Mouse (Mus musculus) hindbrain, embryonic 11.5 days (tissue): ENCODE measurements around the gene Gm26602. TPM values are rescaled to one million over a fixed set of nuclear protein-coding genes. Genes with fewer than 3 reads are reported as not detected.

Source experiments
- ATAC-seq: fragments of 200-750 bp; cut with Nextera tagmentation; 2 replicates; pipeline ENCODE4 v1.8.0; 2017; ENCODE audit warnings: mild to moderate bottlenecking, moderate TSS enrichment, moderate library complexity; ENCODE audit not compliant: low FRiP score
- DNase-seq: peaks from one replicate; pipeline ENCODE4 v3.0.0-alpha.2; 2015; ENCODE audit warnings: low spot score
- H3K27ac ChIP-seq: fragments of 300-500 bp; sonication (generic); 2 replicates; pipeline ENCODE4 v1.5.1; 2014; ENCODE audit warnings: mild to moderate bottlenecking, low read depth, low read length
- H3K27me3 ChIP-seq: fragments of 300-500 bp; sonication (generic); 2 replicates; pipeline ENCODE4 v1.6.1; 2014; ENCODE audit warnings: mild to moderate bottlenecking, low read length, moderate library complexity, mixed read lengths; ENCODE audit not compliant: control insufficient read depth, insufficient read depth
- H3K36me3 ChIP-seq: fragments of 300-500 bp; sonication (generic); 2 replicates; pipeline ENCODE4 v1.6.1; 2014; ENCODE audit warnings: mild to moderate bottlenecking, low read length, moderate library complexity, mixed read lengths; ENCODE audit not compliant: control insufficient read depth, insufficient read depth
- H3K4me1 ChIP-seq: fragments of 300-500 bp; sonication (generic); replicated peaks from 2 replicates; pipeline ENCODE4 v1.6.1; 2014; ENCODE audit warnings: low read length, mixed read lengths; ENCODE audit not compliant: control insufficient read depth, insufficient read depth
- H3K4me2 ChIP-seq: fragments of 300-500 bp; sonication (generic); replicated peaks from 2 replicates; pipeline ENCODE4 v1.6.1; 2014; ENCODE audit warnings: mild to moderate bottlenecking, low read depth, low read length
- H3K4me3 ChIP-seq: fragments of 300-500 bp; sonication (generic); 2 replicates; pipeline ENCODE4 v1.5.1; 2014; ENCODE audit warnings: low read depth, low read length
- H3K9ac ChIP-seq: fragments of 300-500 bp; sonication (generic); 2 replicates; pipeline ENCODE4 v1.6.1; 2014; ENCODE audit warnings: low read depth, low read length
- H3K9me3 ChIP-seq: fragments of 300-500 bp; sonication (generic); 2 replicates; pipeline ENCODE4 v1.6.1; 2016; ENCODE audit warnings: low read length; ENCODE audit not compliant: control insufficient read depth
- WGBS: fragments of 180-500 bp; shearing (Covaris S2); extraction: QIAGEN DNeasy Blood & Tissue Kit; methylation state at CpG from one replicate; pipeline ENCODE4 v1.1.7; 2014; 5-methylcytosine and 5-hydroxymethylcytosine counted together
- polyA plus RNA-seq: library from polyadenylated mRNA; unstranded; fragments of >200 nt; fragmentation: Nextera tagmentation; extraction: Ambion mirVana; gene quantifications from 2 replicates; pipeline ENCODE4 v1.2.1, GENCODE M21; 2014

Gene Gm26602
- polyA plus RNA-seq, 1 experiment from 2014 or later, result 25.3 TPM

GRCm38 (mm10) chr10:79932736-79933135 is 22.1 kb downstream of the Gm26602 start:
- H3K4me2 ChIP-seq, result no peak overlapping the region
- H3K36me3 ChIP-seq, result peaks cover 4% of the 10 kb centered on the region; the same call in 1 of the 2 replicates

GRCm38 (mm10) chr10:79933145-79933679 is 22.6 kb downstream of the Gm26602 start:
- Histone ChIP-seq H3K36me3 (peaks cover 4% of the 10 kb centered on the region; the same call in 1 of the 2 replicates), H3K9ac (no peak overlapping the region), H3K4me2 (no peak overlapping the region; the same call in 1 of the 2 replicates)

More at GRCm38 (mm10) chr10:79932736-79933135, 22.1 kb downstream of the Gm26602 start:
- ATAC-seq (no peak), DNase-seq (peak; percentile 47)
- H3K9ac ChIP-seq, result no peak overlapping the region
- peaks cover 21% of the 10 kb centered on the region for H3K4me1 ChIP-seq
- H3K4me3 ChIP-seq, result 0 out of 2 replicates have a peak overlapping the region, but pooled peaks have one; percentile 4
- no peaks in the 10 kb centered on the region for H3K27me3 ChIP-seq
- no peak overlapping the region for H3K27ac ChIP-seq
- H3K9me3 ChIP-seq, result no peaks in the 10 kb centered on the region
- 12% methylated on average over 8 of the region's 8 CpGs for WGBS

GRCm38 (mm10) chr10:79933861-79934260 is 23.2 kb downstream of the Gm26602 start:
- ATAC-seq, result no peak
- no peaks in the 10 kb centered on the region for H3K9me3 ChIP-seq
- no peak overlapping the region for H3K4me2 ChIP-seq
- no peak overlapping the region for H3K27ac ChIP-seq
- no peaks in the 10 kb centered on the region for H3K27me3 ChIP-seq
- peaks cover 4% of the 10 kb centered on the region; the same call in 1 of the 2 replicates for H3K36me3 ChIP-seq
- H3K4me1 ChIP-seq, result peaks cover 20% of the 10 kb centered on the region
- H3K4me3 ChIP-seq, result no peak overlapping the region
- WGBS, result 38% methylated on average over 6 of the region's 6 CpGs
- DNase-seq, result no peak
- no peak overlapping the region for H3K9ac ChIP-seq

More at GRCm38 (mm10) chr10:79933145-79933679, 22.6 kb downstream of the Gm26602 start:
- H3K27me3 ChIP-seq, result no peaks in the 10 kb centered on the region
- H3K9me3 ChIP-seq, result no peaks in the 10 kb centered on the region
- 54% methylated on average over 9 of the region's 9 CpGs for WGBS
- ATAC-seq (no peak), DNase-seq (no peak)
- H3K4me3 ChIP-seq, result no peak overlapping the region
- peaks cover 21% of the 10 kb centered on the region for H3K4me1 ChIP-seq
- no peak overlapping the region for H3K27ac ChIP-seq

GRCm38 (mm10) chr10:79934272-79934721 is 23.6 kb downstream of the Gm26602 start:
- Histone ChIP-seq H3K36me3 (peaks cover 4% of the 10 kb centered on the region; the same call in 1 of the 2 replicates), H3K9ac (no peak overlapping the region), H3K27ac (no peak overlapping the region), H3K4me1 (peaks cover 17% of the 10 kb centered on the region; the same call in 1 of the 2 replicates), H3K4me3 (no peak overlapping the region), H3K4me2 (no peak overlapping the region), H3K9me3 (no peaks in the 10 kb centered on the region), H3K27me3 (no peaks in the 10 kb centered on the region)
- WGBS, result 70% methylated on average over 13 of the region's 13 CpGs
- no peak for ATAC-seq
- DNase-seq, result no peak

GRCm38 (mm10) chr10:79934794-79935569 is 24.3 kb downstream of the Gm26602 start:
- H3K4me1 ChIP-seq, result peaks cover 17% of the 10 kb centered on the region; the same call in 1 of the 2 replicates
- peaks cover 4% of the 10 kb centered on the region; the same call in 1 of the 2 replicates for H3K36me3 ChIP-seq
- H3K27ac ChIP-seq, result no peak overlapping the region
- no peak overlapping the region for H3K9ac ChIP-seq
- ATAC-seq (no peak), DNase-seq (no peak)
- H3K9me3 ChIP-seq, result no peaks in the 10 kb centered on the region
- H3K27me3 ChIP-seq, result no peaks in the 10 kb centered on the region
- no peak overlapping the region for H3K4me3 ChIP-seq
- no peak overlapping the region for H3K4me2 ChIP-seq
- WGBS, result 90% methylated on average over 16 of the region's 16 CpGs

- no peak overlapping the region for H3K27ac ChIP-seq
- H3K9ac ChIP-seq, result no peak overlapping the region
- peaks cover 4% of the 10 kb centered on the region; the same call in 1 of the 2 replicates for H3K36me3 ChIP-seq
Measured at GRCm38 (mm10) chr10:79936284-79936910, 25.7 kb downstream of the Gm26602 start.

GRCm38 (mm10) chr10:79936911-79937441 is 26.3 kb downstream of the Gm26602 start:
- Histone ChIP-seq H3K27ac (no peak overlapping the region), H3K4me2 (no peak overlapping the region), H3K4me3 (no peak overlapping the region), H3K36me3 (peaks cover 4% of the 10 kb centered on the region; the same call in 1 of the 2 replicates), H3K9me3 (no peaks in the 10 kb centered on the region), H3K4me1 (peaks cover 10% of the 10 kb centered on the region; the same call in 1 of the 2 replicates), H3K9ac (no peak overlapping the region), H3K27me3 (no peaks in the 10 kb centered on the region)
- ATAC-seq, result no peak
- WGBS, result 73% methylated on average over 23 of the region's 27 CpGs
- DNase-seq, result no peak

More at GRCm38 (mm10) chr10:79936284-79936910, 25.7 kb downstream of the Gm26602 start:
- Histone ChIP-seq H3K9me3 (no peaks in the 10 kb centered on the region), H3K27me3 (no peaks in the 10 kb centered on the region), H3K4me3 (no peak overlapping the region), H3K4me1 (peaks cover 11% of the 10 kb centered on the region; the same call in 1 of the 2 replicates), H3K4me2 (no peak overlapping the region)
- ATAC-seq (no peak), DNase-seq (no peak)
- 77% methylated on average over 10 of the region's 10 CpGs for WGBS

GRCm38 (mm10) chr10:79937775-79938526 is 27.3 kb downstream of the Gm26602 start:
- Histone ChIP-seq H3K9ac (no peak overlapping the region), H3K4me3 (no peak overlapping the region)
- 31% methylated on average over 11 of the region's 11 CpGs for WGBS

More at GRCm38 (mm10) chr10:79937775-79938526, 27.3 kb downstream of the Gm26602 start:
- H3K27me3 ChIP-seq, result no peaks in the 10 kb centered on the region
- DNase-seq (no peak), ATAC-seq (no peak)
- peaks cover 2% of the 10 kb centered on the region; the same call in 1 of the 2 replicates for H3K4me1 ChIP-seq
- peaks cover 4% of the 10 kb centered on the region; the same call in 1 of the 2 replicates for H3K36me3 ChIP-seq
- no peak overlapping the region for H3K4me2 ChIP-seq
- H3K27ac ChIP-seq, result no peak overlapping the region
- no peaks in the 10 kb centered on the region for H3K9me3 ChIP-seq
